In genomic region chr11:5261508-5262392, GRCm38 (mm10) we compare ENCODE assay signal across 8 mouse cellular contexts. TPM values are rescaled to one million over a fixed set of nuclear protein-coding genes. Genes with fewer than 3 reads are reported as not detected.
DNase-seq lines count a peak whose midpoint lies in the region; ATAC-seq lines count a peak whose summit lies in the region.

Gene Kremen1 (minus strand): TSS chr11:5261558.

- no peaks in the 10 kb centered on the region for H3K36me3 ChIP-seq in megakaryocyte, embryonic 14.5 days (replicated peaks; ENCODE audit: low read length)

- ATAC-seq in common myeloid progenitor, adult 5-6 weeks (replicated peaks; ENCODE audit: low read depth, poor library complexity, severe bottlenecking): peak; percentile 78

- no peaks in the 10 kb centered on the region for H3K9me3 ChIP-seq in megakaryocyte, embryonic 14.5 days

- H3K4me3 ChIP-seq in megakaryocyte, embryonic 14.5 days (replicated peaks): peak within 1 kb of the TSS; percentile 97

- H3K4me1 ChIP-seq in megakaryocyte, embryonic 14.5 days: peaks cover 33% of the 10 kb centered on the region

- peaks cover 39% of the 10 kb centered on the region for H3K27me3 ChIP-seq in megakaryocyte, embryonic 14.5 days (replicated peaks)

- peak; percentile 93 for DNase-seq in ZHBTc4 (ENCODE audit: low read depth, low spot score)
- DNase-seq in gastrocnemius, adult 8-10 months (ENCODE audit: low spot score in 2 of 2): peak; percentile 86 to 91
- DNase-seq in hindlimb bud, embryonic 11.5 days (ENCODE audit: extremely low spot score, low read depth, low spot score): peak; percentile 46
- DNase-seq in left cerebral cortex, adult 8-10 months (ENCODE audit: low spot score in 2 of 2): peak; percentile 78 to 91
- peak; percentile 94 to 96 for DNase-seq in right cerebral cortex, postnatal 10 days (ENCODE audit: low spot score in 2 of 2)
- peak; percentile 91 for DNase-seq in urinary bladder, postnatal 25 days (ENCODE audit: low spot score)

RNA-seq across cellular contexts. Expression of gene Kremen1, which starts in this region (rescaled TPM):
- 1.3 and 2.8 TPM in 2 replicates for total RNA-seq in common myeloid progenitor, adult 5-6 weeks (2017)
- 10 to 100 TPM; 41.4 to 55.8 (median 48.8) TPM for total RNA-seq in gastrocnemius, adult 8-10 months (2022)
- total RNA-seq in left cerebral cortex, adult 8-10 months (2022): 10 to 100 TPM; 15.0 to 16.7 (median 15.7) TPM
- polyA plus RNA-seq in megakaryocyte, embryonic 14.5 days (2012; ENCODE audit: insufficient read depth, low replicate concordance): 3.7 and 7.2 TPM in 2 replicates

Comparison
In these comparisons a context has a peak if more than half of its experiments do, and no peak if none do; other contexts are left out.
1. Peak in every context shown above with its lines: DNase-seq, ATAC-seq and H3K4me3 ChIP-seq.